Mouse (Mus musculus): ENCODE measurements around the gene Glcci1. TPM values are rescaled to one million over a fixed set of nuclear protein-coding genes. Genes with fewer than 3 reads are reported as not detected.

The Glcci1 gene
- 17.6 TPM for polyA plus RNA-seq (2017; shearing (Covaris generic))

DNA sequence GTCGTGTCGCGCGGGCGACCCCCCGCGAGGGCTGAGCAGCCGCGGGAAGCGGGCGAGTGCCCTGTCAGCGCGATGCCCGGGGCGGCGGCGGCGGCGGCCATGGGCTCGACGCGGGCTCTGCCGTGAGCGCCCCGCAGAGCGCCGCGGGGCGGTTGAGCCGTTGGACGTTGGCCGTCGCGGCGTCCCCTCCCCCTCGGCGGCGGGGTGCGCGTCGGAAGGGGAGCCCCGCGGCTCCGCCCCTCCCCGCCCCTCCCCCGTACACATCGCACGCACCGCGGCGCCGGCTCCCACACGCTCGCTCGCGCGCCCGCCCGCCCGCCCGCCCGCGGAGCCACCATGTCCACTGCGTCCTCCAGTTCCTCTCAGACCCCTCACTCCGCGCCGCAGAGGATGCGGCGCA, at the start of gene Glcci1:
Gene Glcci1 (plus strand): TSS at position 50 of the 400 bp plus-strand sequence.

